Mouse (Mus musculus) thymus, adult 2 months (tissue): ENCODE measurements around the gene Ccdc114. TPM values are rescaled to one million over a fixed set of nuclear protein-coding genes. Genes with fewer than 3 reads are reported as not detected.
"Not testable (repeated sequence)": the region's sequence is repeated elsewhere in the genome, so short reads cannot be mapped to it uniquely, and the experiment has no call there.

Experiments used
- DNase-seq: peaks from one replicate; pipeline ENCODE4 v3.0.0; 2021
- H3K27ac ChIP-seq: fragments of 200-500 bp; 2 replicates; pipeline ENCODE4 v1.5.1; 2012; ENCODE audit warnings: low read length, control low read depth; ENCODE audit not compliant: control insufficient read depth, insufficient read depth
- H3K27me3 ChIP-seq: fragments of 200-500 bp; 2 replicates; pipeline ENCODE4 v1.6.1; 2012; ENCODE audit warnings: mild to moderate bottlenecking, low read length, moderate library complexity, mixed read lengths; ENCODE audit not compliant: control insufficient read depth, insufficient read depth
- H3K36me3 ChIP-seq: fragments of 200-500 bp; 2 replicates; pipeline ENCODE4 v1.6.1; 2012; ENCODE audit warnings: mild to moderate bottlenecking, low read length, moderate library complexity; ENCODE audit not compliant: control insufficient read depth, insufficient read depth
- H3K4me1 ChIP-seq: fragments of 200-500 bp; replicated peaks from 2 replicates; pipeline ENCODE4 v1.6.1; 2012; ENCODE audit warnings: low read length; ENCODE audit not compliant: control insufficient read depth, insufficient read depth
- H3K4me3 ChIP-seq: fragments of 200-500 bp; 2 replicates; pipeline ENCODE4 v1.5.1; 2012; ENCODE audit warnings: mild to moderate bottlenecking, low read length, control low read depth, moderate library complexity; ENCODE audit not compliant: control insufficient read depth, insufficient read depth
- CTCF ChIP-seq: fragments of 200-500 bp; IDR thresholded peaks from 2 replicates; pipeline ENCODE4 v1.5.1; 2012; ENCODE audit warnings: mild to moderate bottlenecking, control low read depth, low read length, moderate library complexity, borderline replicate concordance; ENCODE audit not compliant: control insufficient read depth, poor library complexity, insufficient read depth; ENCODE audit errors: extremely low read depth
- POLR2A ChIP-seq: fragments of 200-500 bp; IDR thresholded peaks from 2 replicates; pipeline ENCODE4 v1.6.1; 2012; ENCODE audit warnings: mild to moderate bottlenecking, low read length, control low read depth, moderate library complexity; ENCODE audit not compliant: control insufficient read depth, poor library complexity, insufficient read depth; ENCODE audit errors: extremely low read depth
- WGBS: fragments of 180-500 bp; shearing (Covaris S2); methylation state at CpG from one replicate; pipeline ENCODE4 v1.1.7; 2018; 5-methylcytosine and 5-hydroxymethylcytosine counted together
- polyA plus RNA-seq: library from polyadenylated mRNA; depleted of rRNA; stranded (reverse); fragments of >200 nt; gene quantifications from 2 replicates; pipeline ENCODE4 v1.2.3, GENCODE M21; 2012

Gene Ccdc114
- polyA plus RNA-seq, 1 experiment, result 3.7 TPM

- H3K4me3 ChIP-seq, result 0 out of 2 replicates have a peak overlapping the region, but pooled peaks have one; percentile 57
- H3K27ac ChIP-seq, result no peak overlapping the region
- 75% methylated on average over 6 of the region's 6 CpGs for WGBS
- TF ChIP-seq POLR2A (no peak), CTCF (no peak)
- H3K4me1 ChIP-seq, result peaks cover 17% of the 10 kb centered on the region
- no peaks in the 10 kb centered on the region for H3K27me3 ChIP-seq
- H3K36me3 ChIP-seq, result no peaks in the 10 kb centered on the region
- DNase-seq, result no peak
Observed at GRCm38 (mm10) chr7:45895931-45896516, 27.8 kb upstream of the Ccdc114 start.

GRCm38 (mm10) chr7:45896517-45897257, 27.2 kb upstream of the Ccdc114 start, which contains the start of the genes Syngr4 and Tmem143:
TSS of gene Syngr4 (minus strand) at chr7:45896714.
TSS of gene Tmem143 (plus strand) at chr7:45896941.
- Histone ChIP-seq H3K4me1 (peaks cover 17% of the 10 kb centered on the region), H3K36me3 (no peaks in the 10 kb centered on the region), H3K27me3 (no peaks in the 10 kb centered on the region), H3K27ac (peak within 1 kb of the TSS; percentile 65), H3K4me3 (peak within 1 kb of the TSS; percentile 57)
- TF ChIP-seq POLR2A (peak; percentile 90; the same call in 1 of the 2 replicates), CTCF (no peak)
- under 1% methylated on average over 40 of the region's 40 CpGs for WGBS
- DNase-seq, result peak; percentile 93

- Histone ChIP-seq H3K4me1 (peaks cover 17% of the 10 kb centered on the region), H3K27ac (peak overlapping the region; percentile 65), H3K4me3 (peak overlapping the region; percentile 57), H3K27me3 (no peaks in the 10 kb centered on the region), H3K36me3 (no peaks in the 10 kb centered on the region)
- DNase-seq, result no peak
- no peak for TF ChIP-seq CTCF
- peak; percentile 7; the same call in 1 of the 2 replicates for TF ChIP-seq POLR2A
- 3% methylated on average over 19 of the region's 19 CpGs for WGBS
Observed at GRCm38 (mm10) chr7:45897258-45897757, 26.6 kb upstream of the Ccdc114 start.

GRCm38 (mm10) chr7:45898125-45898524, 25.7 kb upstream of the Ccdc114 start:
- H3K27me3 ChIP-seq, H3K4me3 ChIP-seq, H3K36me3 ChIP-seq, H3K27ac ChIP-seq: not testable (repeated sequence)
- DNase-seq, result peak; percentile 43
- WGBS, result 45% methylated on average over 4 of the region's 4 CpGs
- H3K4me1 ChIP-seq, result peaks cover 17% of the 10 kb centered on the region

- DNase-seq, result no peak
- H3K4me1 ChIP-seq, result peaks cover 7% of the 10 kb centered on the region
- no peaks in the 10 kb centered on the region for H3K27me3 ChIP-seq
- no peaks in the 10 kb centered on the region for H3K36me3 ChIP-seq
- WGBS, result 82% methylated on average over 5 of the region's 5 CpGs
- no peak for TF ChIP-seq POLR2A
- H3K27ac ChIP-seq, result no peak overlapping the region
- H3K4me3 ChIP-seq, result no peak overlapping the region
Observed at GRCm38 (mm10) chr7:45901562-45901961, 22.3 kb upstream of the Ccdc114 start.

GRCm38 (mm10) chr7:45902481-45903002, 21.3 kb upstream of the Ccdc114 start:
- DNase-seq, result no peak
- 84% methylated on average over 12 of the region's 12 CpGs for WGBS
- H3K27me3 ChIP-seq, result no peaks in the 10 kb centered on the region
- peaks cover 2% of the 10 kb centered on the region for H3K4me1 ChIP-seq
- H3K27ac ChIP-seq, result no peak overlapping the region
- H3K4me3 ChIP-seq, result no peak overlapping the region
- no peaks in the 10 kb centered on the region for H3K36me3 ChIP-seq
- TF ChIP-seq CTCF, result no peak
- no peak for TF ChIP-seq POLR2A

GRCm38 (mm10) chr7:45906622-45907021, 17.2 kb upstream of the Ccdc114 start:
- no peak for DNase-seq
- Histone ChIP-seq H3K36me3 (no peaks in the 10 kb centered on the region), H3K4me3 (no peak overlapping the region), H3K27ac (no peak overlapping the region), H3K4me1 (no peaks in the 10 kb centered on the region), H3K27me3 (no peaks in the 10 kb centered on the region)
- TF ChIP-seq POLR2A, result no peak
- no peak for TF ChIP-seq CTCF
- WGBS, result 89% methylated on average over 9 of the region's 9 CpGs
